ENCODE assay signal across 8 mouse cellular contexts in the genomic region with DNA sequence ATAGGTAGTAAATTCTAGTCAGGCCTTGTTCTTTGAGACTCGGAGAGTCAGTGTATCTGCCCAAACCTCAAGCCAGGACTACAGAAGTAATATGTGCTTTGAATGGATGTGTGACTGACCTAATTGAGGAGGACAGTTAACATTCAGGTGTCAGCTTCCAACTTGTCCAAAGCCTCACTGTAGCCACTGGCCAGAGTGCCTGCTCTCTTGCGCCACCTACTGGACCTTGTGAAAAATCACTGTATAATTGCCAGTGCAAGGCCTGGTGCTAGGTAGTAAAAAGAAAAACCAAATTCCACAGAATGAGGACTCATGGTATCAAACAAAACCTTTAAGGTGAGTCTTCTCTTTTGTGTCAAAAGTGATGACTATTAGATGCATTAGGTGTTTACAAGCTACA.
DNase-seq lines count a peak whose midpoint lies in the region; ATAC-seq and TF ChIP-seq lines count a peak whose summit lies in the region.

No protein-coding gene starts in this region.

- TF ChIP-seq CTCF in lung, embryonic 14.5 days (IDR thresholded peaks at IDR 0.05; ENCODE audit: low read depth), result peak; percentile 97

- no peak overlapping the region for H3K4me2 ChIP-seq in heart, embryonic 16.5 days (ENCODE audit: low read depth, low read length)
- no peak overlapping the region for H3K4me2 ChIP-seq in lung, embryonic 14.5 days

- H3K27ac ChIP-seq in heart, embryonic 16.5 days (ENCODE audit: low read length), result no peak overlapping the region
- no peak overlapping the region for H3K27ac ChIP-seq in lung, embryonic 14.5 days (ENCODE audit: low read depth)

- H3K27me3 ChIP-seq in heart, embryonic 16.5 days (ENCODE audit: control insufficient read depth, insufficient read depth, low read length), result no peaks in the 10 kb centered on the region
- H3K27me3 ChIP-seq in lung, embryonic 14.5 days (ENCODE audit: insufficient read depth, low read length), result no peaks in the 10 kb centered on the region

- H3K36me3 ChIP-seq in heart, embryonic 16.5 days (ENCODE audit: control insufficient read depth, insufficient read depth), result no peaks in the 10 kb centered on the region
- H3K36me3 ChIP-seq in lung, embryonic 14.5 days (ENCODE audit: insufficient read depth), result no peaks in the 10 kb centered on the region

- no peaks in the 10 kb centered on the region for H3K9me3 ChIP-seq in heart, embryonic 16.5 days (replicated peaks; ENCODE audit: control insufficient read depth, low read length)
- H3K9me3 ChIP-seq in lung, embryonic 14.5 days (ENCODE audit: low read depth, low read length), result no peaks in the 10 kb centered on the region

- 24% methylated on average over 2 of the region's 2 CpGs for WGBS in heart, embryonic 16.5 days
- WGBS in lung, embryonic 14.5 days, result 20% methylated on average over 2 of the region's 2 CpGs

- H3K4me1 ChIP-seq in heart, embryonic 16.5 days (ENCODE audit: control insufficient read depth, insufficient read depth, low read length), result no peaks in the 10 kb centered on the region
- no peaks in the 10 kb centered on the region for H3K4me1 ChIP-seq in lung, embryonic 14.5 days (ENCODE audit: insufficient read depth)

- ATAC-seq in heart, embryonic 16.5 days (replicated peaks; ENCODE audit: extremely low read depth, insufficient read depth, low FRiP score), result peak; percentile 58; the same call in 1 of the 2 replicates
- peak; percentile 75 for ATAC-seq in lung, embryonic 14.5 days (ENCODE audit: insufficient read depth)

- peak; percentile 51 for DNase-seq in ES-CJ7 (ENCODE audit: low read depth, low spot score)
- peak; percentile 74 for DNase-seq in adrenal gland, postnatal 10 days
- peak; percentile 48 for DNase-seq in embryo, embryonic 9.5 days (ENCODE audit: extremely low spot score)
- DNase-seq in kidney, postnatal 14 days, result peak; percentile 61
- DNase-seq in lung, embryonic 14.5 days, result peak; percentile 88
- DNase-seq in right cerebral cortex, postnatal 10 days (ENCODE audit: low spot score in 2 of 2), result peak; percentile 37 to 49
- peak; percentile 9 for DNase-seq in yolk sac, embryonic 10.5 days (ENCODE audit: low spot score)

- H3K9ac ChIP-seq in heart, embryonic 16.5 days (ENCODE audit: low read length), result no peak overlapping the region
- no peak overlapping the region for H3K9ac ChIP-seq in lung, embryonic 14.5 days

- no peak overlapping the region for H3K4me3 ChIP-seq in heart, embryonic 16.5 days (ENCODE audit: low read length)
- no peak overlapping the region for H3K4me3 ChIP-seq in lung, embryonic 14.5 days (ENCODE audit: low read depth, low read length)

Comparison
In these comparisons a context has a peak if more than half of its experiments do, and no peak if none do; other contexts are left out.
1. DNase-seq: peak in every context shown above with its lines; median percentile 88 in lung, embryonic 14.5 days; 74 in adrenal gland, postnatal 10 days; 61 in kidney, postnatal 14 days; 51 in ES-CJ7; 48 in embryo, embryonic 9.5 days; 43 in right cerebral cortex, postnatal 10 days; 9 in yolk sac, embryonic 10.5 days.